Mouse (Mus musculus): ENCODE measurements around the gene Gm10912. TPM values are rescaled to one million over a fixed set of nuclear protein-coding genes. Genes with fewer than 3 reads are reported as not detected.

Gm10912 gene
- polyA plus RNA-seq, 1 experiment: 0.33 TPM

DNA sequence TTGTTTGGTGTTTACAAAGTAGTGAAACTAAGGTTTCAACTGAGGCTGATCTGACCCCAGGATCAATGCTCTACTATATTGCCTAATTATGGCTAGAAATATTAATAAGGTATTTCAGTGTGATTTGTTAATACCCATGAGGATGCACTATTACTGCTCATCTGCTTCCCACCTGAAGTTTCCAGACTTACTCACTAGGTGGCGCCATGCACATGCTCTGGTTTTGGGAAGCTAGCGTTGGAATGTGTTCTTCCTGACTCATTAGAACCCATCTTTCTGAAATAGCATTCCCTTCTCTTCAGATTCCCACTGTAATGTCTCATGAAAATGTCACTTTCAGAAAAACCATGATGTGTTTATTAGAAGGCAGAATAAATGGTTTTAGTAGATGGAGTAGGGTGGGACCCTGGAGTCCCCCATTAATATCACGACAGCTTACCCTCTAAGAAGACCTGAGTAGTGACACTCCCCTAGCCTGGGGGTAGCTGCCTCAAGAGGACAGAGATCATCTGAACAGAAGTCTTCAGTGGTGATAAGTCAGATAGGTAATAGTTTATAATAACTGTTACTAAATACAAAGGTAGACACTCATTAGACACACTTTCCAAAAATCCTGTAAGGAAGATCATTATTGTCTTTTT lies 30.7 kb upstream of the Gm10912 start:
- TF ChIP-seq CTCF (IDR thresholded peaks at IDR 0.05; ENCODE audit: borderline replicate concordance, insufficient read depth, low read depth, low read length) (peak; percentile 86), POLR2A (IDR thresholded peaks at IDR 0.05; ENCODE audit: borderline replicate concordance, insufficient read depth, low read length) (no peak)
- H3K27me3 ChIP-seq (ENCODE audit: control insufficient read depth, insufficient read depth, low read length): no peaks in the 10 kb centered on the region
- DNase-seq: peak; percentile 65 to 67
- 32% methylated on average over 3 of the region's 3 CpGs for WGBS
- no peak overlapping the region for H3K4me3 ChIP-seq (replicated peaks; ENCODE audit: insufficient read depth, low read depth, low read length)
- peaks cover 2% of the 10 kb centered on the region; the same call in 1 of the 2 replicates for H3K4me1 ChIP-seq (ENCODE audit: control insufficient read depth, insufficient read depth, low read length)
- no peak overlapping the region for H3K27ac ChIP-seq (ENCODE audit: insufficient read depth, low read length)

DNA sequence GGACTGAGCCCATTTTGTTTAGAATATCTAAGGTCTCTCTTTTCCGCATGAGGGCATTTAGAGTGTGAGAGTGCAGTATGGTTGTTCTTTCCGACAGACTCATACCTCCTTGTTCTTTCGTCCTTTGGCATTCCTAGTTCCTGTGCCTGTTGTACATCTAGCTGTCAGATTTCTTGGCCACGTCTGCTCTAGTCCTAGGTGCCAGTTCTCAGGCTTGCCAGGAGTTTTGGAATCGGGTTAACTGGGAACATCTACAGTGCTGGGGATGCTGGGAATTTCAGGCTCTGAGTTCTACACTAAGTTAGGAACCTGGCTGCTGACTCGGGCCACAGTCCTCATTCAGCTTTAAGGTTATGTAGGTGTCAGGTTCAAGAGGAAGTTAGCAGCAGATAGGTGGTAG lies 30.0 kb upstream of the Gm10912 start:
- 27% methylated on average over 6 of the region's 6 CpGs for WGBS
- Histone ChIP-seq H3K4me3 (replicated peaks; ENCODE audit: insufficient read depth, low read depth, low read length) (no peak overlapping the region), H3K4me1 (ENCODE audit: control insufficient read depth, insufficient read depth, low read length) (no peaks in the 10 kb centered on the region; the same call in 1 of the 2 replicates), H3K27me3 (ENCODE audit: control insufficient read depth, insufficient read depth, low read length) (no peaks in the 10 kb centered on the region), H3K27ac (ENCODE audit: insufficient read depth, low read length) (no peak overlapping the region)
- DNase-seq: peak in 1 of 2 experiments; percentile 38
- TF ChIP-seq POLR2A (IDR thresholded peaks at IDR 0.05; ENCODE audit: borderline replicate concordance, insufficient read depth, low read length) (no peak), CTCF (IDR thresholded peaks at IDR 0.05; ENCODE audit: borderline replicate concordance, insufficient read depth, low read depth, low read length) (no peak)

DNA sequence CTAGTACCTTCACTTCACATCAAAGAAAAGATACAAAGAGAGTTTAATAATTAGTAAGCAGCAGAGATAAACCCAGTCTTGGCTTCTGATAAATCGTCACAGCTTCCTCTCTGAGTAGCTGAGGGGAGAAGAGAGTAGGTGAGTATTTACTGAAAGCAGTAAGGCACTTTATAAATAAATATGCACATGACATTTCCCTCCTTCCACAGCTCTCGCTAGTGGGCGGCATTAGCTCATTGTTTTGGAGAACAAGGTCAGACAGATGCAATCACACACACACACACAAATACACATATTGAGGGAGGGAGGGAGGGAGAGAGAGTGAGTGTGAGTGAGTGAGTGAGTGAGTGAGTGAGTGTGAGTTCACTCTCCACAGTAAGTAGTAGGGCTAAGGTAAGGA lies 29.3 kb upstream of the Gm10912 start:
- TF ChIP-seq POLR2A (IDR thresholded peaks at IDR 0.05; ENCODE audit: borderline replicate concordance, insufficient read depth, low read length): no peak
- no peak for TF ChIP-seq CTCF (IDR thresholded peaks at IDR 0.05; ENCODE audit: borderline replicate concordance, insufficient read depth, low read depth, low read length)
- no peak for DNase-seq
- Histone ChIP-seq H3K4me3 (replicated peaks; ENCODE audit: insufficient read depth, low read depth, low read length) (no peak overlapping the region), H3K27ac (ENCODE audit: insufficient read depth, low read length) (no peak overlapping the region), H3K4me1 (ENCODE audit: control insufficient read depth, insufficient read depth, low read length) (no peaks in the 10 kb centered on the region; the same call in 1 of the 2 replicates), H3K27me3 (ENCODE audit: control insufficient read depth, insufficient read depth, low read length) (no peaks in the 10 kb centered on the region)
- 63% methylated on average over 3 of the region's 3 CpGs for WGBS

DNA sequence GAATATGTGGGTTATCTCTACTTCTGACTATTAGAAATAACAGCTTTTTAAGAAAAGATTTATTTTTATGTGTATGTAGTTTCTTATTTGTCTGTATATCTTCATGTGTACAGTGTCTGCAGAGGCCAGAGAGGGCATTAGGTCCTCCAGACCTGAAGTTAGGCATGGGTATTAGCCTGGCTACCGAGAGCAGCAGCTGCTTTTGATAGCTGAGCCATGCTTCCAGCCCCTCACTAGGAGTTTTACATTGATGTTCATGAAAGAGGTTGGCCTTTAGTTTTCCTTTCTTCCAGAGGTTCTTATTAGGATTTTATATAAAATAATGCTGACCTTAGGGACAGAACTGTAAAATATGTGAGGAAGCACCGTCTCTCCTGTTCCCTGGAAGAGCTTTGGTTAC lies 27.4 kb upstream of the Gm10912 start:
- 58% methylated on average over 2 of the region's 2 CpGs for WGBS
- Histone ChIP-seq H3K27me3 (ENCODE audit: control insufficient read depth, insufficient read depth, low read length) (no peaks in the 10 kb centered on the region), H3K27ac (ENCODE audit: insufficient read depth, low read length) (no peak overlapping the region), H3K4me3 (replicated peaks; ENCODE audit: insufficient read depth, low read depth, low read length) (no peak overlapping the region), H3K4me1 (ENCODE audit: control insufficient read depth, insufficient read depth, low read length) (no peaks in the 10 kb centered on the region; the same call in 1 of the 2 replicates)
- TF ChIP-seq CTCF (IDR thresholded peaks at IDR 0.05; ENCODE audit: borderline replicate concordance, insufficient read depth, low read depth, low read length) (no peak), POLR2A (IDR thresholded peaks at IDR 0.05; ENCODE audit: borderline replicate concordance, insufficient read depth, low read length) (no peak)
- DNase-seq: no peak

DNA sequence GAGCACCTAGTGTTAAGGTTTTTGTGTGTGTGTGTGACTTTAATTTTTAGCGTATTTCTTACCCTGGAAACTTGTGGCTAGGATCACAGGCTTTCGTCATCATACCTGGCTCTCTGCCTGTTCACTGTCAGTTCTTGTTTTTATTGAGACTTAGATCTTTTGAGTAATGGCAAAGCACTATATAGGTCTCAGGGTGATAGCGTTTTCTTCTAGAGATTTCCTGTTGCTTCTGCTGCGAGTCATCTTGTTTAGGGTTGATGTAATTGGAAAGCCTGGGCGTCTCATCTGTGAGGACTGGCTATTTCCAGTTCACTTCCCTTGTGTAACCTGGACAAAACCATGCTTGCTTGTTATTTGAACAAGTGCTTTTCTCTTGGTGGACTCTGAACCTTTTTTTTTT lies 24.0 kb upstream of the Gm10912 start:
- TF ChIP-seq POLR2A (IDR thresholded peaks at IDR 0.05; ENCODE audit: borderline replicate concordance, insufficient read depth, low read length) (no peak), CTCF (IDR thresholded peaks at IDR 0.05; ENCODE audit: borderline replicate concordance, insufficient read depth, low read depth, low read length) (no peak)
- Histone ChIP-seq H3K27me3 (ENCODE audit: control insufficient read depth, insufficient read depth, low read length) (no peaks in the 10 kb centered on the region), H3K4me1 (ENCODE audit: control insufficient read depth, insufficient read depth, low read length) (no peaks in the 10 kb centered on the region; the same call in 1 of the 2 replicates), H3K4me3 (replicated peaks; ENCODE audit: insufficient read depth, low read depth, low read length) (no peak overlapping the region), H3K27ac (ENCODE audit: insufficient read depth, low read length) (no peak overlapping the region)
- peak in 1 of 2 experiments; percentile 11 for DNase-seq
- WGBS: 16% methylated on average over 5 of the region's 5 CpGs

DNA sequence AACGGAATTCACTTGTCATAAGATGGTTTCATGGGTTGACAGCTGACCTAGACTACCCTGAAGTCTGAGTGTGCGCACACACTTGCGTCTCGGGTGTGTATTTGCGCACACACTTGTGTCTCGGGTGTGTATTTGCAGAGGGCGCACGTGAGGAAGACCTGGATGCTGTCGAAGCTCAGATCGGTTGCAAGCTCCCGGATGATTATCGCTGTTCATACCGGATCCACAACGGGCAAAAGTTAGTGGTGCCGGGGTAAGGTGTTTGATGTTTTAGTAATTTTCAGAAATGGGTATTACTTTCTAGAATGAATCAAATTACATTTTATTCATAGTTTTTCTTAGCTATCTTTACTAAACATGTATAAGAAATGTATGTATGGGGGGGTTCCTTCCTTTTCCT lies 22.9 kb upstream of the Gm10912 start:
- WGBS: 95% methylated on average over 15 of the region's 15 CpGs
- Histone ChIP-seq H3K4me3 (replicated peaks; ENCODE audit: insufficient read depth, low read depth, low read length) (no peak overlapping the region), H3K27me3 (ENCODE audit: control insufficient read depth, insufficient read depth, low read length) (no peaks in the 10 kb centered on the region), H3K4me1 (ENCODE audit: control insufficient read depth, insufficient read depth, low read length) (no peaks in the 10 kb centered on the region; the same call in 1 of the 2 replicates), H3K27ac (ENCODE audit: insufficient read depth, low read length) (no peak overlapping the region)
- DNase-seq: no peak
- TF ChIP-seq POLR2A (IDR thresholded peaks at IDR 0.05; ENCODE audit: borderline replicate concordance, insufficient read depth, low read length) (no peak), CTCF (IDR thresholded peaks at IDR 0.05; ENCODE audit: borderline replicate concordance, insufficient read depth, low read depth, low read length) (no peak)

DNA sequence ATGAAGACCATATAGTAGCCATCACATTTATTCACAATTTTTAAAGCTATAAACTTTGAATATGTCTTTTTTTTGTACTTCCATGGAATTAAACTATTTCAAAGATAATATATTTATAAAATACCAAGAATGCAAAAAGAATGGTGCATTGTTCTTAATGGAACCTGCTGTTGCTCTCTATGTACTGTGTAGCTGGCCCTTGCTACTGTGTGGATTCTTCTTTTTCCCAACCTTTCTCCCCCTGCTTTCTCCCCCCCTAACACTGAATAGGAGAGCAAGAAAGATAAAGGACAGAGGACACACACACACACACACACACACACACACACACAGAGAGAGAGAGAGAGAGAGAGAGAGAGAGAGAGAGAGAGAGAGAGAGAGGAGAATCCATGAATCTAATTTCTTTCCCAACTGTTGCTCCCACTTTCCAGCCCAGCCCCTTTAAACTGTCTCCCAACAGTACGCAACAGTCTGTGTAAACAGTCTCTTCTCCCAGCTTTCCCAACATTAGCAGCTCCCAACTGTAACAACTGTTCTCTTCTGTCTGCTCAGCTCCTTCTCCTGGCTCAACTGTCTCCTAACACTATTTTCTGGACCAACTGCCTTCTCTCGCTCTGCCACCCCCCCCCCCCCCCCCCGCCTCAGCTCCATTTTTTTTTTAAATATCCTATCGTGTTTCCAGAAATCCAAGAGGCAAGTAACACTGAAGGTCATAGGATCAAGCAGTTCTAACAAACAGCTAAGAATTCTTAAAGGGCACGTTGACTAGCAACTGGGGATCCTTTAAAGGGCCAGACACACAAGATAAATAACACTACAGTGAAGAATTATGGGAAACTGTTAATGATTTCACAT lies 21.8 kb upstream of the Gm10912 start:
- WGBS: 44% methylated on average over 5 of the region's 5 CpGs
- no peak for DNase-seq
- H3K4me1 ChIP-seq (ENCODE audit: control insufficient read depth, insufficient read depth, low read length): no peaks in the 10 kb centered on the region; the same call in 1 of the 2 replicates
- no peak overlapping the region for H3K27ac ChIP-seq (ENCODE audit: insufficient read depth, low read length)
- H3K4me3 ChIP-seq (replicated peaks; ENCODE audit: insufficient read depth, low read depth, low read length): no peak overlapping the region
- no peak for TF ChIP-seq CTCF (IDR thresholded peaks at IDR 0.05; ENCODE audit: borderline replicate concordance, insufficient read depth, low read depth, low read length)
- TF ChIP-seq POLR2A (IDR thresholded peaks at IDR 0.05; ENCODE audit: borderline replicate concordance, insufficient read depth, low read length): no peak
- no peaks in the 10 kb centered on the region for H3K27me3 ChIP-seq (ENCODE audit: control insufficient read depth, insufficient read depth, low read length)
